Mouse (Mus musculus): ENCODE measurements around the gene Arl10.

- TF ChIP-seq CTCF (IDR thresholded peaks at IDR 0.05; ENCODE audit: insufficient read depth, low read length) (no peak), POLR2A (IDR thresholded peaks at IDR 0.05; ENCODE audit: borderline replicate concordance, extremely low read depth, low read depth, low read length) (no peak)
Observed at GRCm38 (mm10) chr13:54570736-54571135, 4.1 kb upstream of the Arl10 start.
